Mouse (Mus musculus): ENCODE results near the gene Zfp131. TPM values are rescaled to one million over a fixed set of nuclear protein-coding genes. Genes with fewer than 3 reads are reported as not detected.

The Zfp131 gene
- polyA plus RNA-seq, 1 experiment, result 17.7 TPM

- no peaks in the 10 kb centered on the region for H3K27me3 ChIP-seq (ENCODE audit: control insufficient read depth, insufficient read depth, low read length)
- no peak overlapping the region for H3K4me3 ChIP-seq (ENCODE audit: control insufficient read depth, insufficient read depth, low read length)
- 87% methylated on average over 5 of the region's 5 CpGs for WGBS
- no peak overlapping the region for H3K27ac ChIP-seq (ENCODE audit: control insufficient read depth, insufficient read depth, low read length)
- no peak for DNase-seq
- no peak for TF ChIP-seq POLR2A (IDR thresholded peaks at IDR 0.05; ENCODE audit: control insufficient read depth, extremely low read depth, insufficient read depth, low read length, poor library complexity)
- no peak for TF ChIP-seq CTCF (IDR thresholded peaks at IDR 0.05; ENCODE audit: borderline replicate concordance, control insufficient read depth, extremely low read depth, insufficient read depth, low read length, poor library complexity)
- peaks cover 12% of the 10 kb centered on the region; the same call in 1 of the 2 replicates for H3K36me3 ChIP-seq (ENCODE audit: control insufficient read depth, insufficient read depth, low read length)
- no peaks in the 10 kb centered on the region for H3K4me1 ChIP-seq (replicated peaks; ENCODE audit: control insufficient read depth, insufficient read depth, low read length)
Measured at GRCm38 (mm10) chr13:119723368-119723767, 67.3 kb downstream of the Zfp131 start.

GRCm38 (mm10) chr13:119722447-119722846 lies 68.2 kb downstream of the Zfp131 start:
- 94% methylated on average over 3 of the region's 3 CpGs for WGBS
- peaks cover 11% of the 10 kb centered on the region; the same call in 1 of the 2 replicates for H3K36me3 ChIP-seq (ENCODE audit: control insufficient read depth, insufficient read depth, low read length)
- no peak overlapping the region for H3K27ac ChIP-seq (ENCODE audit: control insufficient read depth, insufficient read depth, low read length)
- no peak for DNase-seq
- H3K4me1 ChIP-seq (replicated peaks; ENCODE audit: control insufficient read depth, insufficient read depth, low read length), result no peaks in the 10 kb centered on the region
- H3K27me3 ChIP-seq (ENCODE audit: control insufficient read depth, insufficient read depth, low read length), result no peaks in the 10 kb centered on the region
- no peak overlapping the region for H3K4me3 ChIP-seq (ENCODE audit: control insufficient read depth, insufficient read depth, low read length)
- TF ChIP-seq CTCF (IDR thresholded peaks at IDR 0.05; ENCODE audit: borderline replicate concordance, control insufficient read depth, extremely low read depth, insufficient read depth, low read length, poor library complexity) (no peak), POLR2A (IDR thresholded peaks at IDR 0.05; ENCODE audit: control insufficient read depth, extremely low read depth, insufficient read depth, low read length, poor library complexity) (no peak)

- WGBS, result 95% methylated on average over 2 of the region's 2 CpGs
- H3K4me1 ChIP-seq (replicated peaks; ENCODE audit: control insufficient read depth, insufficient read depth, low read length), result no peaks in the 10 kb centered on the region
- H3K36me3 ChIP-seq (ENCODE audit: control insufficient read depth, insufficient read depth, low read length), result peaks cover 23% of the 10 kb centered on the region
- H3K4me3 ChIP-seq (ENCODE audit: control insufficient read depth, insufficient read depth, low read length), result no peak overlapping the region
- no peak overlapping the region for H3K27ac ChIP-seq (ENCODE audit: control insufficient read depth, insufficient read depth, low read length)
- DNase-seq, result no peak
- no peaks in the 10 kb centered on the region for H3K27me3 ChIP-seq (ENCODE audit: control insufficient read depth, insufficient read depth, low read length)
- no peak for TF ChIP-seq POLR2A (IDR thresholded peaks at IDR 0.05; ENCODE audit: control insufficient read depth, extremely low read depth, insufficient read depth, low read length, poor library complexity)
- TF ChIP-seq CTCF (IDR thresholded peaks at IDR 0.05; ENCODE audit: borderline replicate concordance, control insufficient read depth, extremely low read depth, insufficient read depth, low read length, poor library complexity), result no peak
Measured at GRCm38 (mm10) chr13:119716105-119716504, 74.6 kb downstream of the Zfp131 start.

Other genes starting within 250 kb of the Zfp131 start
- gene Ccl28, start 167.1 kb downstream of the Zfp131 start, polyA plus RNA-seq (2012; rRNA removed), result 0.06 and 0.09 TPM in 2 replicates
- gene Hmgcs1, start 100.5 kb downstream of the Zfp131 start, polyA plus RNA-seq (2012; rRNA removed), result 13.3 and 13.9 TPM in 2 replicates
- gene Nim1k, start 35.0 kb downstream of the Zfp131 start, polyA plus RNA-seq (2012; rRNA removed), result 5.5 and 5.8 TPM in 2 replicates
- gene AF067063, start 39.3 kb upstream of the Zfp131 start, polyA plus RNA-seq (2012; rRNA removed), result not detected in 2 replicates
- 1.4 TPM in 1 of 2 replicates, not detected in the other for gene D13Ertd608e, start 45.1 kb upstream of the Zfp131 start, polyA plus RNA-seq (2012; rRNA removed)
- gene Tcstv1, start 103.9 kb upstream of the Zfp131 start, polyA plus RNA-seq (2012; rRNA removed), result not detected in 2 replicates
- gene Gm21761, start 138.4 kb upstream of the Zfp131 start, polyA plus RNA-seq (2012; rRNA removed), result not detected in 2 replicates
- not detected in 2 replicates for gene B020031M17Rik, start 159.9 kb upstream of the Zfp131 start, polyA plus RNA-seq (2012; rRNA removed)
- not detected in 2 replicates for gene Gm36079, start 236.1 kb upstream of the Zfp131 start, polyA plus RNA-seq (2012; rRNA removed)